Mouse (Mus musculus) heart, adult 2 months (tissue): ENCODE results near the gene 5430427O19Rik. TPM values are rescaled to one million over a fixed set of nuclear protein-coding genes. Genes with fewer than 3 reads are reported as not detected.

Source experiments
- DNase-seq, 2 experiments: peaks; one replicate each; pipeline ENCODE4 v3.0.0; 2021
- H3K27ac ChIP-seq: fragments of 200-600 bp; 2 replicates; pipeline ENCODE4 v1.8.1; 2022
- H3K27me3 ChIP-seq: fragments of 200-500 bp; 2 replicates; pipeline ENCODE4 v1.6.1; 2012; ENCODE audit warnings: mild to moderate bottlenecking, low read length, inconsistent platforms, mixed read lengths; ENCODE audit not compliant: control insufficient read depth, insufficient read depth
- H3K36me3 ChIP-seq: fragments of 200-500 bp; 2 replicates; pipeline ENCODE4 v1.6.1; 2012; ENCODE audit warnings: low read length, inconsistent platforms; ENCODE audit not compliant: control insufficient read depth, insufficient read depth
- H3K4me1 ChIP-seq: fragments of 200-500 bp; 2 replicates; pipeline ENCODE4 v1.6.1; 2011; ENCODE audit warnings: low read length; ENCODE audit not compliant: control insufficient read depth, insufficient read depth
- H3K4me3 ChIP-seq: fragments of 200-600 bp; 2 replicates; pipeline ENCODE4 v1.8.1; 2022
- H3K79me2 ChIP-seq: fragments of 200-500 bp; replicated peaks from 2 replicates; pipeline ENCODE4 v1.6.1; 2012; ENCODE audit warnings: mild to moderate bottlenecking, inconsistent platforms, low read length, moderate library complexity, mixed read lengths; ENCODE audit not compliant: control insufficient read depth, insufficient read depth
- H3K9ac ChIP-seq: fragments of 200-500 bp; 2 replicates; pipeline ENCODE4 v1.6.1; 2012; ENCODE audit warnings: low read depth, mild to moderate bottlenecking, control low read depth, inconsistent platforms, low read length, mixed read lengths
- CTCF ChIP-seq: fragments of 200-600 bp; IDR thresholded peaks from 2 replicates; pipeline ENCODE4 v1.8.1; 2022; ENCODE audit warnings: antibody characterized with exemption, mild to moderate bottlenecking, moderate library complexity
- EP300 ChIP-seq: fragments of 200-500 bp; IDR thresholded peaks from 2 replicates; pipeline ENCODE4 v1.6.1; 2011; ENCODE audit warnings: low read depth, low read length, control low read depth; ENCODE audit not compliant: insufficient read depth
- POLR2A ChIP-seq: fragments of 200-500 bp; IDR thresholded peaks from 2 replicates; pipeline ENCODE4 v1.6.1; 2011; ENCODE audit warnings: mild to moderate bottlenecking, low read depth, low read length, control low read depth; ENCODE audit not compliant: insufficient read depth
- WGBS: fragments of 180-500 bp; shearing (Covaris S2); methylation state at CpG from one replicate; pipeline ENCODE4 v1.1.7; 2018; 5-methylcytosine and 5-hydroxymethylcytosine counted together
- intact Hi-C: fragments of 180-260 bp; cut with DNase I; formaldehyde crosslinking; loops from one replicate; pipeline ENCODE4 v1.15.1; 2025
- polyA plus RNA-seq: library from polyadenylated mRNA; depleted of rRNA; stranded (reverse); fragments of >200 nt; gene quantifications from 2 replicates; pipeline ENCODE4 v1.2.3, GENCODE M21; 2012
- total RNA-seq, 2 experiments: library from RNA; stranded (reverse); gene quantifications; 2 replicates each; pipeline ENCODE4 v1.2.3; 2021

5430427O19Rik gene
- total and polyA plus RNA-seq, 3 experiments, result 0.06 to 0.23 (median 0.20) TPM

DNA sequence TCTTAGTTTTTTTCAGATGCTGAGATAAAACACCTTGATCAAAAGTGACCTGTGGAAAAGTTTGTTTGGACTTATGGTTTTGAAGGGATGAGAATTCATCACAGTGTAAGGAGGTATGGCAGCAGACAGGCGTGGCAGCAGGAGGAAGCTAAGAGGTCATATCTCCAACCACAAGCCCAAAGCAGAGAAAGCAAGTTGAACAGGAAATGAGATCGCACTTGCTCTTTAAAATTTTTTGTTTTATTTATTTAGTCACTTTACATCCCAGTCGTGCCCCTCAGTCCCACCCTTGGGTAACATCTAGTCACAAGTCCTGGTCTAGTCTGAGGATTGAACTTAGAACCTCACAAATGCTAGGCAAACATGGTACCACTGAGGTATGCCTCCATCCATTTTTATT, 2.1 kb upstream of the 5430427O19Rik start:
- Histone ChIP-seq H3K27me3 (no peaks in the 10 kb centered on the region), H3K27ac (no peak overlapping the region), H3K79me2 (no peaks in the 10 kb centered on the region), H3K4me1 (no peaks in the 10 kb centered on the region), H3K36me3 (no peaks in the 10 kb centered on the region), H3K4me3 (no peak overlapping the region), H3K9ac (no peak overlapping the region)
- TF ChIP-seq POLR2A (no peak), CTCF (no peak), EP300 (no peak)
- DNase-seq, result no peak
- intact Hi-C loops, result no loop called here
- 48% methylated on average over 3 of the region's 3 CpGs for WGBS

DNA sequence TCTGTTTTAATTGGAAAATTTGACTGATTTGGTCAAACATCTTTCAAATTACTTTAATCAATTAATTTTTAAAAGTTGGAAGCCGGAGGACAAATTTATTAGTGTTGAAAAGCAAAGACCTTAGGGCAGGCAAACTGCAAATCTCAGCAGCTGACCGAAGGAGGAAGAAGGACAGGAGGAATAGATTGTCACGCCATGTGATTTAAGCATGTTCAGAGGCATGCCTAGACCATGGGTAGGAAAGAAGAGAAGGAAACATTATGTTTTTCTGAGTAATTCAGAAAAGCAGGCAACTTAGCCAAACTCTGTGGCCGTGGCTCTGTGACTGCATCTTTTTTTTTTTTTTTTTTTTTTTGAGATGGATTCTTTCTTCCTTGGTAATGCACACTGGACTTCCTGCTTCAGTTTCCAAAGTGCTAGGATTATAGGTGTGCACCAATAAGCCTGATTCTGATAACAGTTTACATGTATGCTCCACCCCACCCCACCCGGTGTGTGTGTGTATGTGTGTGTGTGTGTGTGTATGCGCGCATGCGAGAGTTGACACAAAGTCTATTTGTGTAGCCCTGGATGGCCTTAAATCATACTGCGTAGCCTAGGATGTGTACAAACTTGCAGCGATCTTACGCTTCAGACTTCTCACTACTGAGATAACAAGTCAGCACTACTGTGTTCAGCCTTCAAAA, 1.4 kb downstream of the 5430427O19Rik start:
- no peaks in the 10 kb centered on the region for H3K79me2 ChIP-seq
- DNase-seq, result no peak
- H3K9ac ChIP-seq, result no peak overlapping the region
- WGBS, result 85% methylated on average over 11 of the region's 11 CpGs
- H3K27me3 ChIP-seq, result no peaks in the 10 kb centered on the region
- H3K4me1 ChIP-seq, result no peaks in the 10 kb centered on the region
- no peaks in the 10 kb centered on the region for H3K36me3 ChIP-seq
- no peak overlapping the region for H3K27ac ChIP-seq
- no peak overlapping the region for H3K4me3 ChIP-seq
- no peak for TF ChIP-seq EP300
- no peak for TF ChIP-seq CTCF
- TF ChIP-seq POLR2A, result no peak
- intact Hi-C loops, result no loop called here

DNA sequence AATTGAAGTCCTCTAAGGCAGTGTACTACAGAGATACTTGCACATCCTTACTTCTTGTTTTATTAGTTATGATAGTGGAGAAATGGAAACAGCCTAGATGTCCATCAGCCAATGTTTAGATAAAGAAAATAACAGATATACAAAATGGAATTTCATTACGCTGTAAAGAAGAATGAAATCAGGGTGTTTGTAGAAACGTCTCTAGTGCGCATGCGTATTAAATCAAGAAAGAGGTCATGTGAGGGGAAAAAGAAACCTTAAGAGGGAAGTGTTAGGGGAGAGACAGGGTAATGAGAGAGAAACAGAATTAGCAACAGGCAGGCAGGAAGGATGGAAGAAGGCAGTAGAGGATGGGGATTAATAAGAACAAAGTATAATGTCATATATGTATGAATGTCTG, 4.2 kb downstream of the 5430427O19Rik start:
- Histone ChIP-seq H3K4me3 (no peak overlapping the region), H3K36me3 (no peaks in the 10 kb centered on the region), H3K27me3 (no peaks in the 10 kb centered on the region), H3K9ac (no peak overlapping the region), H3K4me1 (peaks cover 1% of the 10 kb centered on the region; the same call in 1 of the 2 replicates), H3K27ac (no peak overlapping the region), H3K79me2 (no peaks in the 10 kb centered on the region)
- no peak for DNase-seq
- TF ChIP-seq CTCF (no peak), POLR2A (no peak), EP300 (no peak)
- intact Hi-C loops, result no loop called here
- WGBS, result 80% methylated on average over 4 of the region's 4 CpGs

DNA sequence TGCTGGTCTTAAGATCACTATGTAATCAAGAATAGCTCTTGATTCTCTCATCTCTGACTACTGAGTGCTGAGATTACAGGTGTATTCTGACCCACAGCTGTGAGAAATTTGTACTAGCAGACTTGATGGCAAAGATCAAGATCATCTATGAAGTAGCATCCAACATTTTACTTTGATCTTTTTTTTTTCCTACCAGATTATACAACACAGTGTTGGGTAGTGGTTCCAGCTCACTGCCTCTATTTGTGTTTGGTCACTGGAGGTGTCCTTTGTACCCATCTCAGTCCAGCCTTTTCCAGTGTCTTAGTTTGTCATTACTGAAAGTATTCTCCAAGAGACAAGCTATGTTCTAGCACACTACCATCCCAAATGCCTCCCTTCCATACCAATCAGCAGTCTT, 5.8 kb downstream of the 5430427O19Rik start:
- H3K27ac ChIP-seq, result no peak overlapping the region
- H3K79me2 ChIP-seq, result no peaks in the 10 kb centered on the region
- intact Hi-C loops, result loop anchor here (5.0 kb wide), 2 partner anchors 99 to 659 kb away; partner anchors contain the start of gene Gk
- H3K4me1 ChIP-seq, result peaks cover 1% of the 10 kb centered on the region; the same call in 1 of the 2 replicates
- no peaks in the 10 kb centered on the region for H3K36me3 ChIP-seq
- TF ChIP-seq CTCF (no peak), EP300 (no peak), POLR2A (no peak)
- DNase-seq, result no peak
- H3K4me3 ChIP-seq, result no peak overlapping the region
- no peak overlapping the region for H3K9ac ChIP-seq
- H3K27me3 ChIP-seq, result no peaks in the 10 kb centered on the region

DNA sequence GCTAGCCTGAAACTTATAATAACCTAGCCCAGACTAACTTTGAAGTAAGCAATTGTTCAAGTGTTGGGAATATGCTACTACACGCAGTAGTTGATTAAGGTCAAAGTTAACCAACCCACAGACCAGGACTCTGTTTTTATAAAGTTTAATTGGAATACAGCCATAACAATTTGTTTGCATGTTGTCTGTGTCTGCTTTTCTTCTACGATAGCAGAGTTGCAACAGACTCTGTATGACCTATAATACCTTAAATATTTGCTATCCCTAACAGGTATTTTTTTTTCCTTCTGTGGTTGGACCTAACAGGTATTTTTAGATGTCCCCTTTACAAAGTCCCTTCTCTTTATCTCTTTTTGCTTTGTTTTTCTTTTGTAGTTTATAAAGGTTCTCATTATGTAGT, 7.6 kb downstream of the 5430427O19Rik start:
- no peak overlapping the region for H3K27ac ChIP-seq
- no peaks in the 10 kb centered on the region for H3K36me3 ChIP-seq
- no peak for DNase-seq
- H3K9ac ChIP-seq, result no peak overlapping the region
- TF ChIP-seq EP300, result no peak
- no peak for TF ChIP-seq CTCF
- TF ChIP-seq POLR2A, result no peak
- peaks cover 1% of the 10 kb centered on the region; the same call in 1 of the 2 replicates for H3K4me1 ChIP-seq
- intact Hi-C loops, result loop anchor here (2.0 to 5.0 kb wide), 3 partner anchors 100 to 660 kb away; partner anchors contain the start of gene Gk
- no peaks in the 10 kb centered on the region for H3K79me2 ChIP-seq
- WGBS, result 68% methylated on average over 2 of the region's 2 CpGs
- no peaks in the 10 kb centered on the region for H3K27me3 ChIP-seq
- H3K4me3 ChIP-seq, result no peak overlapping the region

DNA sequence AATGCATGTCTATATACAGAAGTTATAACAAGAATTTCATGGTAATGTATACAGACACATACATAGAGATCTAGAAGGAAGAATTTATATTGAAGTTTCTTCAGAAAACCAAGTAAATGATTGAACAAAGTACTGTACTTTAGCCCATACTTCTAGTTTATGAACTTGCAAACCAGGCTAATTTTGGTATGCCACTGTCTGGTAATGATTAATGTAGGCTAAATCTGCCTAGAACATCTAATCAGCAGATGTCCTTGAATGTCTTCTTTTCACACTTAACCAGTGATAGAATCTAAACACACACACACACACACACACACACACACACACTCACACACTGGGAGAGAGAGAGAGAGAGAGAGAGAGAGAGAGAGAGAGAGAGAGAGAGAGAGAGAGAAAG, 8.1 kb downstream of the 5430427O19Rik start:
- TF ChIP-seq CTCF (no peak), POLR2A (no peak), EP300 (no peak)
- H3K4me1 ChIP-seq, result peaks cover 1% of the 10 kb centered on the region; the same call in 1 of the 2 replicates
- H3K27me3 ChIP-seq, result no peaks in the 10 kb centered on the region
- H3K27ac ChIP-seq, result no peak overlapping the region
- DNase-seq, result no peak
- no peaks in the 10 kb centered on the region for H3K79me2 ChIP-seq
- intact Hi-C loops, result loop anchor here (2.0 to 5.0 kb wide), 3 partner anchors 101 to 661 kb away; partner anchors contain the start of gene Gk
- no peaks in the 10 kb centered on the region for H3K36me3 ChIP-seq
- H3K4me3 ChIP-seq, result no peak overlapping the region
- no peak overlapping the region for H3K9ac ChIP-seq
